Mouse (Mus musculus) liver, adult 2 months (tissue): ENCODE measurements around the gene Prpf8. TPM values are rescaled to one million over a fixed set of nuclear protein-coding genes. Genes with fewer than 3 reads are reported as not detected.

Experiments
- DNase-seq: peaks from one replicate; pipeline ENCODE4 v3.0.0-alpha.2; 2011; ENCODE audit warnings: low read depth, low spot score; ENCODE audit errors: extremely low read depth
- H3K27ac ChIP-seq: fragments of 200-500 bp; replicated peaks from 2 replicates; pipeline ENCODE4 v1.5.1; 2012; ENCODE audit warnings: low read depth, mild to moderate bottlenecking, control low read depth, inconsistent platforms, low read length; ENCODE audit not compliant: insufficient read depth
- H3K27me3 ChIP-seq: fragments of 200-500 bp; 2 replicates; pipeline ENCODE4 v1.6.1; 2012; ENCODE audit warnings: mild to moderate bottlenecking, moderate library complexity, low read length, inconsistent platforms; ENCODE audit not compliant: control insufficient read depth, insufficient read depth
- H3K36me3 ChIP-seq: fragments of 200-500 bp; 2 replicates; pipeline ENCODE4 v1.6.1; 2012; ENCODE audit warnings: low read length, inconsistent platforms; ENCODE audit not compliant: control insufficient read depth, insufficient read depth
- H3K4me1 ChIP-seq: fragments of 200-500 bp; 2 replicates; pipeline ENCODE4 v1.6.1; 2011; ENCODE audit warnings: low read length; ENCODE audit not compliant: control insufficient read depth, insufficient read depth
- H3K4me3 ChIP-seq: fragments of 200-500 bp; 2 replicates; pipeline ENCODE4 v1.5.1; 2011; ENCODE audit warnings: low read depth, mild to moderate bottlenecking, control low read depth, low read length, moderate library complexity; ENCODE audit not compliant: insufficient read depth
- H3K79me2 ChIP-seq: fragments of 200-500 bp; 2 replicates; pipeline ENCODE4 v1.6.1; 2012; ENCODE audit warnings: inconsistent platforms, mild to moderate bottlenecking, low read length, moderate library complexity; ENCODE audit not compliant: control insufficient read depth, insufficient read depth
- H3K9ac ChIP-seq: fragments of 200-500 bp; 2 replicates; pipeline ENCODE4 v1.6.1; 2012; ENCODE audit warnings: low read depth, mild to moderate bottlenecking, control low read depth, inconsistent platforms, low read length
- CTCF ChIP-seq: fragments of 200-500 bp; IDR thresholded peaks from 2 replicates; pipeline ENCODE4 v1.5.1; 2011; ENCODE audit warnings: low read depth, low read length, control low read depth
- POLR2A ChIP-seq: fragments of 200-500 bp; IDR thresholded peaks from 2 replicates; pipeline ENCODE4 v1.6.1; 2011; ENCODE audit warnings: low read length, control low read depth; ENCODE audit not compliant: insufficient read depth; ENCODE audit errors: extremely low read depth
- WGBS: fragments of 180-500 bp; shearing (Covaris S2); methylation state at CpG from one replicate; pipeline ENCODE4 v1.1.7; 2018; 5-methylcytosine and 5-hydroxymethylcytosine counted together
- polyA plus RNA-seq: library from polyadenylated mRNA; depleted of rRNA; stranded (reverse); fragments of >200 nt; gene quantifications from 2 replicates; pipeline ENCODE4 v1.2.3, GENCODE M21; 2012
- total RNA-seq: library from RNA; depleted of rRNA; stranded (reverse); fragments of >200 nt; gene quantifications from 2 replicates; pipeline ENCODE4 v1.2.3, GENCODE M21; 2014

Gene Prpf8
- total and polyA plus RNA-seq, 2 experiments, result 63.3 to 72.8 TPM

- Histone ChIP-seq H3K4me1 (peaks cover 5% of the 10 kb centered on the region), H3K27ac (peak overlapping the region; percentile 41), H3K9ac (no peak overlapping the region), H3K36me3 (no peaks in the 10 kb centered on the region), H3K27me3 (no peaks in the 10 kb centered on the region), H3K79me2 (no peaks in the 10 kb centered on the region), H3K4me3 (no peak overlapping the region)
- peak; percentile 10 for DNase-seq
- WGBS, result 69% methylated on average over 4 of the region's 4 CpGs
- TF ChIP-seq CTCF (no peak), POLR2A (no peak)
These were observed 47.8 kb downstream of the Prpf8 start for GRCm38 (mm10) chr11:75534286-75535033.

- Histone ChIP-seq H3K4me3 (0 out of 2 replicates have a peak overlapping the region, but pooled peaks have one; percentile 8), H3K27ac (peak overlapping the region; percentile 45), H3K27me3 (no peaks in the 10 kb centered on the region), H3K9ac (peak overlapping the region; percentile 14; the same call in 1 of the 2 replicates), H3K4me1 (peaks cover 5% of the 10 kb centered on the region), H3K36me3 (no peaks in the 10 kb centered on the region), H3K79me2 (no peaks in the 10 kb centered on the region)
- TF ChIP-seq CTCF (no peak), POLR2A (no peak)
- peak; percentile 10 for DNase-seq
- 65% methylated on average over 13 of the region's 13 CpGs for WGBS
These were observed 48.6 kb downstream of the Prpf8 start for GRCm38 (mm10) chr11:75535106-75535795.

- Histone ChIP-seq H3K9ac (no peak overlapping the region), H3K27ac (no peak overlapping the region), H3K79me2 (no peaks in the 10 kb centered on the region), H3K27me3 (no peaks in the 10 kb centered on the region), H3K36me3 (no peaks in the 10 kb centered on the region), H3K4me1 (no peaks in the 10 kb centered on the region), H3K4me3 (no peak overlapping the region)
- TF ChIP-seq POLR2A, result no peak
- no peak for TF ChIP-seq CTCF
- 92% methylated on average over 12 of the region's 12 CpGs for WGBS
- DNase-seq, result no peak
These were observed 49.8 kb downstream of the Prpf8 start for GRCm38 (mm10) chr11:75536255-75537024.

DNA sequence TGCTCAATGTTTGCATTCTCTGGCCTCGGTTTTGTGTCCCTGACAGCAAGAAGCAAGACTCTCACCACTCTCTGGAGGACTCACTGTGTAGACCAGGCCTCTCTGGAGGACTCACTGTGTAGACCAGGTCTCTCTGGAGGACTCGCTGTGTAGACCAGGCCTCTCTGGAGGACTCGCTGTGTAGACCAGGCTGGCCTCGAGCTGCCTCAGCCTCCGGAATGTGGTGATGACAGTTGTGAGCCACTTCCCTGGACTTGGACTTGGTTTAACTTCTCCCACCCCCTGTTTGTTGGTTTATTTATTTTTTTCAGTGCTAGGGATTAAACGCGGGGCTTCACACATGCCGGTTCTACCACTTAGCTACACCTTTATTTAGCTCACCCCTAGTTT is 50.4 kb downstream of the Prpf8 start:
- Histone ChIP-seq H3K4me1 (no peaks in the 10 kb centered on the region), H3K79me2 (no peaks in the 10 kb centered on the region), H3K27ac (no peak overlapping the region), H3K27me3 (no peaks in the 10 kb centered on the region), H3K36me3 (no peaks in the 10 kb centered on the region), H3K4me3 (no peak overlapping the region), H3K9ac (no peak overlapping the region)
- DNase-seq, result no peak
- WGBS, result 80% methylated on average over 8 of the region's 8 CpGs
- TF ChIP-seq POLR2A (no peak), CTCF (no peak)

DNA sequence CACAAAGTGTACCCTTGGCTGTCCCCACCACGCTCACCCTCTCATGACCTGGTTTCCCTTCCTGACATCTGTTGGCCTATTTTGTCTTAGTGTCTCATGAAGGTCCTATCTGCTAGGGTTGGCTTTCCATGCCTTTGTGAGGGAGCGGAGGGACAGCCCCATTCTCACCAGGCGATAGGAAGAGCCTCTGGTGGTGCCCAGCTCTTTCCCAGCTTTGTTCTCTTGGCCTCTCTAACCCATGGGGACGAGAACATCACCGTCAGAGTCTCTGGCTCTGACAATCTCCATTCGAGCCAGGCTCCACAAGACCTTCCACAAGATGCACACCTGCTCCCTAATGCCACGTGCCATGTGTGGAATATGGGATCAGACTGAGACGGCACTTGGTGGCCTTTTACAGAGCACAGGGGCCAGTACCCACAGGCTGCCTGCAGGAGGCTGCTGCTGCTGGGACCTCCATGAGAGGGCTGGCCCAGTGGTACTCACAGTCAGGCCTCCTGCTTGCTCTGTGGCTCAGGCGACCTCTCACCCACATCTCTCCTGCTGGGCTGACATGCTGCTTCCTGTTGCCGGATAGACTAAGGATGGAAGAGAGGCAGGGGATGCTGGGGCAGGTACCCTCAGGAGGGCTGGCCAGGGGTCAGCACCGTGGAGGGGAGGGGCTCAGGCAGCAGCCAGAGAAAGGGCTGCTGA is 51.0 kb downstream of the Prpf8 start:
- no peak overlapping the region for H3K4me3 ChIP-seq
- no peak for TF ChIP-seq CTCF
- TF ChIP-seq POLR2A, result no peak
- H3K79me2 ChIP-seq, result no peaks in the 10 kb centered on the region
- no peaks in the 10 kb centered on the region for H3K27me3 ChIP-seq
- H3K9ac ChIP-seq, result 0 out of 2 replicates have a peak overlapping the region, but pooled peaks have one; percentile 0
- peak overlapping the region; percentile 16; the same call in 1 of the 2 replicates for H3K27ac ChIP-seq
- no peaks in the 10 kb centered on the region for H3K4me1 ChIP-seq
- no peaks in the 10 kb centered on the region for H3K36me3 ChIP-seq
- 70% methylated on average over 11 of the region's 11 CpGs for WGBS
- no peak for DNase-seq
